Mouse (Mus musculus) kidney, postnatal 0 days (tissue): ENCODE measurements around the gene Necab2. TPM values are rescaled to one million over a fixed set of nuclear protein-coding genes. Genes with fewer than 3 reads are reported as not detected.

Experiments
- ATAC-seq: fragments of 200-750 bp; cut with Nextera tagmentation; replicated peaks from 2 replicates; pipeline ENCODE4 v1.8.0; 2017; ENCODE audit warnings: low read depth, moderate number of reproducible peaks, moderate TSS enrichment, moderate library complexity; ENCODE audit not compliant: low FRiP score
- DNase-seq: peaks from one replicate; pipeline ENCODE4 v3.0.0-alpha.2; 2016; ENCODE audit warnings: low spot score
- H3K27ac ChIP-seq: fragments of 300-500 bp; sonication (generic); 2 replicates; pipeline ENCODE4 v1.5.1; 2014; ENCODE audit warnings: mild to moderate bottlenecking
- H3K27me3 ChIP-seq: fragments of 300-500 bp; sonication (generic); 2 replicates; pipeline ENCODE4 v1.6.1; 2014; ENCODE audit warnings: low read length, mixed read lengths; ENCODE audit not compliant: insufficient read depth
- H3K36me3 ChIP-seq: fragments of 300-500 bp; sonication (generic); 2 replicates; pipeline ENCODE4 v1.6.1; 2014; ENCODE audit warnings: low read length, mixed read lengths; ENCODE audit not compliant: insufficient read depth
- H3K4me1 ChIP-seq: fragments of 300-500 bp; sonication (generic); replicated peaks from 2 replicates; pipeline ENCODE4 v1.6.1; 2014; ENCODE audit warnings: antibody characterized with exemption, low read length, mixed read lengths; ENCODE audit not compliant: insufficient read depth
- H3K4me2 ChIP-seq: fragments of 300-500 bp; sonication (generic); 2 replicates; pipeline ENCODE4 v1.6.1; 2014; ENCODE audit warnings: mild to moderate bottlenecking, low read length, moderate library complexity, mixed read lengths
- H3K4me3 ChIP-seq: fragments of 300-500 bp; sonication (generic); replicated peaks from 2 replicates; pipeline ENCODE4 v1.5.1; 2014; ENCODE audit warnings: low read depth, low read length
- H3K9ac ChIP-seq: fragments of 300-500 bp; sonication (generic); 2 replicates; pipeline ENCODE4 v1.6.1; 2014; ENCODE audit warnings: low read depth, low read length
- H3K9me3 ChIP-seq: fragments of 300-500 bp; sonication (generic); replicated peaks from 2 replicates; pipeline ENCODE4 v1.6.1; 2016; ENCODE audit warnings: low read length, inconsistent platforms, mixed read lengths
- CTCF ChIP-seq: IDR thresholded peaks from 2 replicates; pipeline ENCODE4 v1.5.1; 2016; ENCODE audit warnings: antibody characterized with exemption, low read depth, mild to moderate bottlenecking, moderate library complexity
- WGBS: fragments of 180-500 bp; shearing (Covaris S2); extraction: QIAGEN DNeasy Blood & Tissue Kit; methylation state at CpG from one replicate; pipeline ENCODE4 v1.1.7; 2014; 5-methylcytosine and 5-hydroxymethylcytosine counted together
- polyA plus RNA-seq: library from polyadenylated mRNA; unstranded; fragments of >200 nt; fragmentation: Nextera tagmentation; extraction: Ambion mirVana; gene quantifications from 2 replicates; pipeline ENCODE4 v1.2.1, GENCODE M21; 2015

Gene Necab2
- polyA plus RNA-seq, 1 experiment from 2014 or later, result 0.61 TPM

- no peak for TF ChIP-seq CTCF
- Histone ChIP-seq H3K4me3 (no peak overlapping the region), H3K4me2 (no peak overlapping the region), H3K9ac (no peak overlapping the region), H3K9me3 (no peaks in the 10 kb centered on the region), H3K4me1 (no peaks in the 10 kb centered on the region), H3K36me3 (no peaks in the 10 kb centered on the region), H3K27ac (no peak overlapping the region), H3K27me3 (no peaks in the 10 kb centered on the region)
- DNase-seq (no peak), ATAC-seq (no peak)
- WGBS, result 17% methylated on average over 5 of the region's 5 CpGs
Measured at GRCm38 (mm10) chr8:119478684-119479083, 32.2 kb downstream of the Necab2 start.

GRCm38 (mm10) chr8:119484145-119484896 is 37.8 kb downstream of the Necab2 start:
- Histone ChIP-seq H3K27me3 (no peaks in the 10 kb centered on the region), H3K9me3 (no peaks in the 10 kb centered on the region), H3K36me3 (no peaks in the 10 kb centered on the region), H3K4me1 (no peaks in the 10 kb centered on the region), H3K9ac (no peak overlapping the region), H3K4me2 (no peak overlapping the region), H3K4me3 (no peak overlapping the region), H3K27ac (no peak overlapping the region)
- ATAC-seq (no peak), DNase-seq (no peak)
- WGBS, result 82% methylated on average over 11 of the region's 11 CpGs
- no peak for TF ChIP-seq CTCF

- Histone ChIP-seq H3K36me3 (no peaks in the 10 kb centered on the region), H3K27me3 (no peaks in the 10 kb centered on the region), H3K9ac (no peak overlapping the region), H3K4me1 (0 out of 2 replicates have a peak, but pooled peaks cover 6% of the 10 kb centered on the region), H3K27ac (no peak overlapping the region), H3K4me3 (no peak overlapping the region), H3K4me2 (no peak overlapping the region), H3K9me3 (no peaks in the 10 kb centered on the region)
- 70% methylated on average over 7 of the region's 7 CpGs for WGBS
- no peak for TF ChIP-seq CTCF
- DNase-seq (no peak), ATAC-seq (no peak)
Measured at GRCm38 (mm10) chr8:119487093-119487492, 40.6 kb downstream of the Necab2 start.

GRCm38 (mm10) chr8:119496848-119497247 is 50.3 kb downstream of the Necab2 start:
- peak; percentile 63 for DNase-seq
- Histone ChIP-seq H3K27me3 (peaks cover 4% of the 10 kb centered on the region; the same call in 1 of the 2 replicates), H3K27ac (no peak overlapping the region), H3K9ac (no peak overlapping the region), H3K36me3 (no peaks in the 10 kb centered on the region), H3K4me2 (no peak overlapping the region), H3K9me3 (no peaks in the 10 kb centered on the region), H3K4me1 (no peaks in the 10 kb centered on the region), H3K4me3 (no peak overlapping the region)
- no peak for ATAC-seq
- WGBS, result 27% methylated on average over 6 of the region's 6 CpGs
- peak; percentile 80 for TF ChIP-seq CTCF

DNA sequence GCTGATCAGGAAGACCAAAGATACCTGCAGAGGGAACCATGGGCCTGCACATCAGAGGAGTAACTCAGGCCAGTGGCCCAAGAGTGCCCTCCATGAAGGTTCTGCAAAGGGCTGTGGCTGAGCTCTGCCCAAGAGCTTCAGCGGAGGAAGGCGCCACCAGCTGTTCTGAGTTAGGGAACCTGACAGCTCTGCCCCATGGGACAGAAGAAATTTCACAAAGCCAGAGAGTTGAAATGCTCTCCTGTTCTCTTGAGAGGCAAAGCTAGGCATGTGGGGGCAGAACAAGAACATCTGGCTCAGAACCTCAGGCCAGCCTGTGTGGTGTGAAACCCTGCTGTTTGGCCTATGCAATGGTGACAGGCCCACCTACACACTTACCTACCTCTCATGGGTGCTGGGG is 53.3 kb downstream of the Necab2 start:
- DNase-seq, result no peak
- Histone ChIP-seq H3K4me3 (no peak overlapping the region), H3K9me3 (no peaks in the 10 kb centered on the region), H3K36me3 (no peaks in the 10 kb centered on the region), H3K27ac (no peak overlapping the region), H3K4me1 (0 out of 2 replicates have a peak, but pooled peaks cover 2% of the 10 kb centered on the region), H3K9ac (no peak overlapping the region), H3K27me3 (peaks cover 4% of the 10 kb centered on the region; the same call in 1 of the 2 replicates), H3K4me2 (no peak overlapping the region)
- no peak for ATAC-seq
- TF ChIP-seq CTCF, result no peak
- WGBS, result 84% methylated on average over 2 of the region's 2 CpGs

DNA sequence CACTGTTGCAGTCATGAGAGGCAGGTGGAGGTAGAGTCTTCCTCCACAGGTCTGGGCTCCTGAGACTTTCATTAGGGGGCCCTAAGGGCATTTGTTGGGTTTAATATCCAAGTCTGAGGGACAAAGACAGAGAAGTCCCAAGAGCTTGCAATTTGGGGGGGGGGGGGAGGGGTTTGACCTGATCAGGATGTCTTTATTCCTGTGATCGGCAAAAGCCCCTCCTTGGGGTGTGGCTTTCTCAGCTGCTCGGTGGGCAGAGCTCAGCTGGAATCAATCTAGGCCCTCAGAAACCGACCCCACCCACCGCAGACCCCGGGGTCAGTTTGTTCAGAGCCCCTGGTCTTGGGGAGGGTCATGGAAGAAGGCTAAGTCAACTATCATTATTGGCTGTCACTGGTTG is 55.1 kb downstream of the Necab2 start, which contains the start of gene Slc38a8:
Slc38a8 (minus strand) TSS at position 101 of the 400 bp plus-strand sequence.
- Histone ChIP-seq H3K27me3 (peaks cover 4% of the 10 kb centered on the region; the same call in 1 of the 2 replicates), H3K4me3 (no peak within 1 kb of the TSS), H3K4me1 (0 out of 2 replicates have a peak, but pooled peaks cover 2% of the 10 kb centered on the region), H3K9me3 (no peaks in the 10 kb centered on the region), H3K27ac (no peak within 1 kb of the TSS), H3K36me3 (0 out of 2 replicates have a peak, but pooled peaks cover 10% of the 10 kb centered on the region), H3K9ac (no peak within 1 kb of the TSS), H3K4me2 (no peak within 1 kb of the TSS)
- ATAC-seq, result no peak
- DNase-seq, result no peak
- TF ChIP-seq CTCF, result no peak
- 37% methylated on average over 5 of the region's 5 CpGs for WGBS
